Mouse (Mus musculus) C2C12 (cell line): ENCODE results near the gene Olfr872. TPM values are rescaled to one million over a fixed set of nuclear protein-coding genes. Genes with fewer than 3 reads are reported as not detected.
"Not testable (repeated sequence)": the region's sequence is repeated elsewhere in the genome, so short reads cannot be mapped to it uniquely, and the experiment has no call there.

Source experiments
- H3K27me3 ChIP-seq: one replicate; pipeline ENCODE4 v1.6.1; 2011; ENCODE audit not compliant: control insufficient read depth, insufficient read depth, insufficient read length
- H3K36me3 ChIP-seq: one replicate; pipeline ENCODE4 v1.6.1; 2011; ENCODE audit not compliant: control insufficient read depth, insufficient read depth
- H3K4me3 ChIP-seq: one replicate; pipeline ENCODE4 v1.5.1; 2011; ENCODE audit warnings: mild to moderate bottlenecking, control low read depth; ENCODE audit not compliant: poor library complexity, insufficient read depth, severe bottlenecking
- H3K79me2 ChIP-seq: one replicate; pipeline ENCODE4 v1.6.1; 2011; ENCODE audit not compliant: control insufficient read depth, insufficient read depth
- H3K79me3 ChIP-seq: one replicate; pipeline ENCODE4 v1.6.1; 2011; ENCODE audit warnings: low read depth, control low read depth
- H3ac ChIP-seq: one replicate; pipeline ENCODE3; 2011; ENCODE audit warnings: low read depth; ENCODE audit not compliant: control insufficient read depth, insufficient read length
- CEBPB ChIP-seq: IDR thresholded peaks from one replicate; pipeline ENCODE4 v1.6.1; 2011; ENCODE audit warnings: low read depth, mild to moderate bottlenecking, control low read depth, moderate library complexity
- CTCF ChIP-seq: IDR thresholded peaks from one replicate; pipeline ENCODE4 v1.5.1; 2011; ENCODE audit not compliant: control insufficient read depth, insufficient read depth, insufficient read length
- FOSL1 ChIP-seq: IDR thresholded peaks from one replicate; pipeline ENCODE4 v1.8.0; 2011; ENCODE audit warnings: mild to moderate bottlenecking, low read length; ENCODE audit not compliant: poor library complexity, insufficient read depth, severe bottlenecking
- MAX ChIP-seq: IDR thresholded peaks from one replicate; pipeline ENCODE4 v1.6.1; 2011; ENCODE audit warnings: mild to moderate bottlenecking, control low read depth
- MYOD1 ChIP-seq: IDR thresholded peaks from one replicate; pipeline ENCODE4 v1.6.1; 2011; ENCODE audit warnings: low read depth; ENCODE audit not compliant: control insufficient read depth, insufficient read length
- MYOG ChIP-seq: IDR thresholded peaks from one replicate; pipeline ENCODE4 v1.6.1; 2011; ENCODE audit not compliant: control insufficient read depth, insufficient read length; ENCODE audit errors: extremely low read depth
- USF1 ChIP-seq: IDR thresholded peaks from one replicate; pipeline ENCODE4 v1.6.1; 2011; ENCODE audit warnings: low read depth, mild to moderate bottlenecking, control low read depth, moderate library complexity
- long read RNA-seq, 2 experiments: library from polyadenylated mRNA; unstranded; transcript quantifications; one replicate each; pipeline ENCODE4 v2.0.0; 2019 to 2020
- polyA plus RNA-seq: library from polyadenylated mRNA; unstranded; fragments of >200 nt; fragmentation: generic; extraction: Trizol; gene quantifications from one replicate; pipeline ENCODE4 v1.2.1, GENCODE M21; 2012; ENCODE audit warnings: missing spikeins

Gene Olfr872
- not detected for polyA plus RNA-seq
- long read RNA-seq, experiment 1, partial matches to known transcripts, result 0 of 1 reads
- long read RNA-seq, experiment 1, other reads (novel, unspliced or antisense), result 1 of 1 reads
- long read RNA-seq, experiment 2, result 0 reads

- no peak for TF ChIP-seq MYOD1
- TF ChIP-seq FOSL1, result no peak
- no peak for TF ChIP-seq CEBPB
- TF ChIP-seq MAX, result no peak
- TF ChIP-seq MYOG, result no peak
- TF ChIP-seq CTCF, result no peak
- no peak for TF ChIP-seq USF1
- H3K36me3 ChIP-seq, result no peaks in the 10 kb centered on the region
- H3K4me3 ChIP-seq, result no peak within 1 kb of the TSS
- H3K79me3 ChIP-seq, result no peaks in the 10 kb centered on the region
- no peaks in the 10 kb centered on the region for H3K27me3 ChIP-seq
- no peaks in the 10 kb centered on the region for H3K79me2 ChIP-seq
- H3ac ChIP-seq, result no peak within 1 kb of the TSS
Measured at GRCm38 (mm10) chr9:20236819-20237218, at the start of gene Olfr872. TSS of gene Olfr872 (plus strand) at chr9:20237119.

GRCm38 (mm10) chr9:20202131-20202530, 34.8 kb upstream of the Olfr872 start:
- Histone ChIP-seq H3K79me3 (no peaks in the 10 kb centered on the region), H3ac (no peak overlapping the region), H3K79me2 (no peaks in the 10 kb centered on the region), H3K4me3 (no peak overlapping the region), H3K27me3 (no peaks in the 10 kb centered on the region), H3K36me3 (no peaks in the 10 kb centered on the region)
- TF ChIP-seq MYOD1 (no peak), CEBPB (no peak), MYOG (no peak), MAX (no peak), FOSL1 (no peak), CTCF (no peak), USF1 (no peak)

GRCm38 (mm10) chr9:20203413-20203984, 33.4 kb upstream of the Olfr872 start:
- not testable (repeated sequence) for H3K27me3 ChIP-seq, H3K79me2 ChIP-seq, H3K36me3 ChIP-seq, H3ac ChIP-seq, H3K4me3 ChIP-seq, H3K79me3 ChIP-seq

DNA sequence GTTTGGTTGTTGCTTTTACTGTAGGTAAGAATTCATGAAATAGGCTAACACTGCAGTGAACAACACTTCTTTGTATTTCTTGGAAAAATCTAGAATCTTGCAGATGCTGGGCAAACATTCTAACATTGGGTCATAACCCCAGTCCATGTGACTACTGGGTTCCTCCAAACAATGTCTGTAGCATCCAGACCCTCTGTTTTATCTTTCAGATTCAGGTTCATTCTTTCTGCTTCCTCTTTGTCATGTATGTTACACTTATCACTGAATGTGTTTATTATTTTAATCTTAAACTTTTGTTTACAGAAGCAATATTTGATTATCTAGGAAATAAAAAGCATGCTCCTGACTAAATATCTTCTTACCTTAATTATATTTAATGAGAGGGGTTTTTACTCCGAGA, 26.1 kb upstream of the Olfr872 start:
- no peak overlapping the region for H3ac ChIP-seq
- H3K79me2 ChIP-seq, result no peaks in the 10 kb centered on the region
- H3K79me3 ChIP-seq, result no peaks in the 10 kb centered on the region
- TF ChIP-seq MAX (no peak), FOSL1 (no peak), USF1 (no peak), MYOD1 (no peak), CEBPB (no peak), MYOG (no peak), CTCF (no peak)
- no peak overlapping the region for H3K4me3 ChIP-seq
- no peaks in the 10 kb centered on the region for H3K27me3 ChIP-seq
- H3K36me3 ChIP-seq, result no peaks in the 10 kb centered on the region

DNA sequence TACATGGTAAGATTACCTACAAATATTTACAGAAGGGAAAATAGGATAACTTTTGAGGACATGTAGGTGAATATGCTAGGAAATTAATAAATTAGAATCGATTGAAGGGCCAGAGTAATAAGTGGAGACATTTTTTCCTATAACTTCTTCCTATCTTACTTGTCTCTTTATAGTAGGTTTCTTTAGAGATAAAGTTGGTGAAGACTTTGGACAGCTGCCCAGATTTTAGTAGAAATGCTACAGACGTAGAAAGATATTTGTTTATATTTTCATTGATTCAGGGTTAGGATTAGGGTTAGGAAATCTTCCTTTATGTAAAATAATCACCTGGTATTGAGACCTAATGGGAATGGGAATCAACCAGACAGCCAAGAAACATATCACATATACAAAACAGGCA, 25.4 kb upstream of the Olfr872 start:
- H3ac ChIP-seq, result no peak overlapping the region
- H3K4me3 ChIP-seq, result no peak overlapping the region
- H3K27me3 ChIP-seq, result no peaks in the 10 kb centered on the region
- no peaks in the 10 kb centered on the region for H3K79me3 ChIP-seq
- H3K36me3 ChIP-seq, result no peaks in the 10 kb centered on the region
- no peaks in the 10 kb centered on the region for H3K79me2 ChIP-seq
- TF ChIP-seq CTCF, result no peak
- TF ChIP-seq MYOG, result no peak
- TF ChIP-seq FOSL1, result no peak
- TF ChIP-seq MYOD1, result no peak
- TF ChIP-seq USF1, result no peak

DNA sequence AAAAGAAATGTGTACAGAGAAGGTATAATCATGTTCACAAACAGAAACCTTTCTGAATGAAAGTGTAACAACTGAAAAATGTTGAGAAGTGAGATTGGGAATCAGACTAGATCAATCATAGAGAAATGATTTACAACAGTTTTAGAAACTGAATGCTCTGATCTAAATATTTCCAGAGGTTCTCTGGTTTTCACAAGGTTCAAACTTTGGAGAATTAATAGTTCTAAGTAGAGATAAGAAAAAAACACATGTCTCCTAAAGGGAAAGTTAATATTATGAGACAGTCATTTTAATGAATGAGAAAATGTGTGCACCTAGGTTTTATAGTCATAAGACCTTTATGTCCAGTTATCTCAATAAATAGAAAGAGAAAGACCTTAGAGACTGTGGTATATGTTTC, 25.0 kb upstream of the Olfr872 start, which contains the start of gene Olfr871:
Gene Olfr871 (plus strand): TSS at position 301 of the 400 bp plus-strand sequence.
- Histone ChIP-seq H3K27me3 (no peaks in the 10 kb centered on the region), H3K79me2 (no peaks in the 10 kb centered on the region), H3K79me3 (no peaks in the 10 kb centered on the region), H3ac (no peak within 1 kb of the TSS), H3K4me3 (no peak within 1 kb of the TSS), H3K36me3 (no peaks in the 10 kb centered on the region)
- no peak for TF ChIP-seq USF1
- TF ChIP-seq CEBPB, result no peak
- TF ChIP-seq MYOD1, result no peak
- TF ChIP-seq MYOG, result no peak
- TF ChIP-seq CTCF, result no peak
- no peak for TF ChIP-seq MAX
- no peak for TF ChIP-seq FOSL1
